Mouse (Mus musculus): ENCODE results near the gene Acp4. TPM values are rescaled to one million over a fixed set of nuclear protein-coding genes. Genes with fewer than 3 reads are reported as not detected.

Gene Acp4
- polyA plus RNA-seq, 1 experiment from 2014 or later, result not detected

Other genes with a start within 250 kb of the Acp4 start
- gene Klk1b26, start 245.2 kb downstream of the Acp4 start, polyA plus RNA-seq (2015; fragmentation: Nextera tagmentation; extraction: Ambion mirVana), result not detected in 2 replicates
- not detected in 2 replicates for gene Klk1b27, start 205.1 kb downstream of the Acp4 start, polyA plus RNA-seq (2015; fragmentation: Nextera tagmentation; extraction: Ambion mirVana)
- not detected in 2 replicates for gene Klk1b21, start 155.1 kb downstream of the Acp4 start, polyA plus RNA-seq (2015; fragmentation: Nextera tagmentation; extraction: Ambion mirVana)
- gene Klk1b22, start 144.7 kb downstream of the Acp4 start, polyA plus RNA-seq (2015; fragmentation: Nextera tagmentation; extraction: Ambion mirVana), result not detected in 2 replicates
- not detected in 2 replicates for gene Klk1b16, start 120.6 kb downstream of the Acp4 start, polyA plus RNA-seq (2015; fragmentation: Nextera tagmentation; extraction: Ambion mirVana)
- not detected in 2 replicates for gene Klk1b24, start 69.1 kb downstream of the Acp4 start, polyA plus RNA-seq (2015; fragmentation: Nextera tagmentation; extraction: Ambion mirVana)
- gene Klk1b3, start 59.2 kb downstream of the Acp4 start, polyA plus RNA-seq (2015; fragmentation: Nextera tagmentation; extraction: Ambion mirVana), result not detected in 2 replicates
- not detected in 2 replicates for gene Klk1b4, start 49.9 kb downstream of the Acp4 start, polyA plus RNA-seq (2015; fragmentation: Nextera tagmentation; extraction: Ambion mirVana)
- gene Klk1b5, start 41.4 kb downstream of the Acp4 start, polyA plus RNA-seq (2015; fragmentation: Nextera tagmentation; extraction: Ambion mirVana), result not detected in 2 replicates
- not detected in 2 replicates for gene Klk1, start 32.0 kb downstream of the Acp4 start, polyA plus RNA-seq (2015; fragmentation: Nextera tagmentation; extraction: Ambion mirVana)
- not detected in 2 replicates for gene Gm36864, start 21.2 kb downstream of the Acp4 start, polyA plus RNA-seq (2015; fragmentation: Nextera tagmentation; extraction: Ambion mirVana)
- gene 1700028J19Rik, start 10.7 kb downstream of the Acp4 start, polyA plus RNA-seq (2015; fragmentation: Nextera tagmentation; extraction: Ambion mirVana), result 1.3 and 1.6 TPM in 2 replicates
- 40.3 and 47.0 TPM in 2 replicates for gene 2410002F23Rik, start 10.7 kb downstream of the Acp4 start, polyA plus RNA-seq (2015; fragmentation: Nextera tagmentation; extraction: Ambion mirVana)
- not detected in 2 replicates for gene Gm15517, start 4.1 kb upstream of the Acp4 start, polyA plus RNA-seq (2015; fragmentation: Nextera tagmentation; extraction: Ambion mirVana)
- gene Clec11a, start 49.5 kb upstream of the Acp4 start, polyA plus RNA-seq (2015; fragmentation: Nextera tagmentation; extraction: Ambion mirVana), result 0.46 and 0.76 TPM in 2 replicates
- 0.06 TPM in 2 replicates for gene Shank1, start 52.9 kb upstream of the Acp4 start, polyA plus RNA-seq (2015; fragmentation: Nextera tagmentation; extraction: Ambion mirVana)
- 0.03 and 0.09 TPM in 2 replicates for gene Syt3, start 126.7 kb upstream of the Acp4 start, polyA plus RNA-seq (2015; fragmentation: Nextera tagmentation; extraction: Ambion mirVana)
- gene 1700008O03Rik, start 128.4 kb upstream of the Acp4 start, polyA plus RNA-seq (2015; fragmentation: Nextera tagmentation; extraction: Ambion mirVana), result 0.18 TPM in 1 of 2 replicates, not detected in the other
- gene Lrrc4b, start 171.6 kb upstream of the Acp4 start, polyA plus RNA-seq (2015; fragmentation: Nextera tagmentation; extraction: Ambion mirVana), result not detected in 2 replicates
- gene Aspdh, start 208.0 kb upstream of the Acp4 start, polyA plus RNA-seq (2015; fragmentation: Nextera tagmentation; extraction: Ambion mirVana), result 6.0 and 6.9 TPM in 2 replicates
- 170 and 176 TPM in 2 replicates for gene Josd2, start 210.6 kb upstream of the Acp4 start, polyA plus RNA-seq (2015; fragmentation: Nextera tagmentation; extraction: Ambion mirVana)
- 43.3 and 46.0 TPM in 2 replicates for gene Emc10, start 239.2 kb upstream of the Acp4 start, polyA plus RNA-seq (2015; fragmentation: Nextera tagmentation; extraction: Ambion mirVana)
- 1.3 and 1.5 TPM in 2 replicates for gene Fam71e1, start 239.2 kb upstream of the Acp4 start, polyA plus RNA-seq (2015; fragmentation: Nextera tagmentation; extraction: Ambion mirVana)